Mouse (Mus musculus) G1E (cell line): Measurements from ENCODE around the gene Sipa1l3.

Experiments used
- CTCF ChIP-seq: IDR thresholded peaks from 2 replicates; pipeline ENCODE4 v1.5.1; 2012; ENCODE audit warnings: low read depth, low read length, inconsistent platforms, mixed read lengths
- GATA1 ChIP-seq: IDR thresholded peaks from 2 replicates; pipeline ENCODE4 v1.6.1; 2012; ENCODE audit warnings: borderline replicate concordance, low read length, inconsistent platforms, mixed read lengths
- GATA2 ChIP-seq: IDR thresholded peaks from 2 replicates; pipeline ENCODE4 v1.6.1; 2012; ENCODE audit warnings: low read depth, low read length, inconsistent platforms, borderline replicate concordance
- TAL1 ChIP-seq: conservative IDR thresholded peaks from 2 replicates; pipeline ENCODE4 v1.6.1; 2012; ENCODE audit warnings: low read depth, low read length, inconsistent platforms, mixed read lengths

- TF ChIP-seq CTCF (no peak), TAL1 (no peak), GATA1 (no peak), GATA2 (no peak)
Measured at GRCm38 (mm10) chr7:29518054-29518420, 404 bp downstream of the Sipa1l3 start.
